Mouse (Mus musculus) liver, embryonic 14.5 days (tissue): ENCODE measurements at regions not wholly inside any gene's neighbourhood (a gene's known extent, or its start where the extent isn't known, plus 50 kb on each side); places are given as distances from the start of the nearest gene placed in this dataset.
"Not testable (repeated sequence)": the region's sequence is repeated elsewhere in the genome, so short reads cannot be mapped to it uniquely, and the experiment has no call there.

Source experiments
- ATAC-seq: fragments of 200-750 bp; cut with Nextera tagmentation; 2 replicates; pipeline ENCODE4 v1.8.0; 2017; ENCODE audit warnings: moderate number of reproducible peaks, mild to moderate bottlenecking, moderate library complexity; ENCODE audit not compliant: insufficient read depth
- DNase-seq, 3 experiments: peaks; one replicate each; pipeline ENCODE4 v3.0.0-alpha.2; 2012 to 2013; ENCODE audit warnings: low read depth in 3 of 3, low spot score in 3 of 3
- H3K27ac ChIP-seq: fragments of 300-500 bp; sonication (generic); 2 replicates; pipeline ENCODE4 v1.5.1; 2014; ENCODE audit warnings: moderate library complexity, mild to moderate bottlenecking, control low read depth, inconsistent platforms
- H3K27me3 ChIP-seq: fragments of 300-500 bp; sonication (generic); 2 replicates; pipeline ENCODE4 v1.6.1; 2014; ENCODE audit warnings: mild to moderate bottlenecking, low read length, moderate library complexity; ENCODE audit not compliant: control insufficient read depth, insufficient read depth
- H3K36me3 ChIP-seq: fragments of 300-500 bp; sonication (generic); replicated peaks from 2 replicates; pipeline ENCODE4 v1.6.1; 2014; ENCODE audit warnings: low read depth; ENCODE audit not compliant: control insufficient read depth, insufficient read depth
- H3K4me1 ChIP-seq, 2 experiments: fragments of 200-500 bp in 1 of 2; fragments of 300-500 bp in 1 of 2; sonication (generic) in 1 of 2; replicated peaks; 2 replicates each; pipeline ENCODE4 v1.6.1; 2012 to 2014; ENCODE audit warnings: antibody characterized with exemption in 1 of 2, inconsistent platforms in 1 of 2, low read length in 1 of 2; ENCODE audit not compliant: control insufficient read depth in 2 of 2, insufficient read depth in 2 of 2
- H3K4me2 ChIP-seq: fragments of 300-500 bp; sonication (generic); 2 replicates; pipeline ENCODE4 v1.6.1; 2014; ENCODE audit warnings: low read depth, mild to moderate bottlenecking, control low read depth, moderate library complexity
- H3K4me3 ChIP-seq, 2 experiments: fragments of 200-500 bp in 1 of 2; fragments of 300-500 bp in 1 of 2; sonication (generic) in 1 of 2; 2 replicates each; pipeline ENCODE4 v1.5.1; 2012 to 2014; ENCODE audit warnings: low read depth in 2 of 2, low read length in 2 of 2, mild to moderate bottlenecking in 2 of 2, control low read depth in 1 of 2, inconsistent platforms in 1 of 2, moderate library complexity in 1 of 2; ENCODE audit not compliant: insufficient read depth in 1 of 2
- H3K9ac ChIP-seq: fragments of 300-500 bp; sonication (generic); replicated peaks from 2 replicates; pipeline ENCODE4 v1.6.1; 2014; ENCODE audit warnings: mild to moderate bottlenecking, control low read depth, moderate library complexity
- H3K9me3 ChIP-seq: fragments of 300-500 bp; sonication (generic); 2 replicates; pipeline ENCODE4 v1.6.1; 2016; ENCODE audit warnings: low read length, mixed read lengths; ENCODE audit not compliant: control insufficient read depth
- CTCF ChIP-seq: IDR thresholded peaks from 2 replicates; pipeline ENCODE4 v1.5.1; 2016; ENCODE audit warnings: antibody characterized with exemption, low read depth, control low read depth
- EP300 ChIP-seq: IDR thresholded peaks from 2 replicates; pipeline ENCODE4 v1.6.1; 2016; ENCODE audit warnings: antibody characterized with exemption, low read depth
- WGBS: fragments of 180-500 bp; shearing (Covaris S2); extraction: QIAGEN DNeasy Blood & Tissue Kit; methylation state at CpG from one replicate; pipeline ENCODE4 v1.1.7; 2014; ENCODE audit not compliant: insufficient replicate concordance; 5-methylcytosine and 5-hydroxymethylcytosine counted together

- H3K9me3 ChIP-seq = no peaks in the 10 kb centered on the region
- ATAC-seq = no peak
- no peak overlapping the region for H3K9ac ChIP-seq
- H3K4me1 ChIP-seq = no peaks in the 10 kb centered on the region
- no peak for TF ChIP-seq CTCF
- no peak for TF ChIP-seq EP300
- H3K4me2 ChIP-seq = no peak overlapping the region
- 56% methylated on average over 18 of the region's 18 CpGs for WGBS
- no peaks in the 10 kb centered on the region for H3K36me3 ChIP-seq
- no peak for DNase-seq
- no peaks in the 10 kb centered on the region for H3K27me3 ChIP-seq
- H3K4me3 ChIP-seq = no peak overlapping the region
- H3K27ac ChIP-seq = no peak overlapping the region
Measured at GRCm38 (mm10) chr7:92984701-92985682, 94.7 kb upstream of the Fam181b start.

- DNase-seq = no peak
- WGBS = 63% methylated on average over 2 of the region's 2 CpGs
- no peak for TF ChIP-seq CTCF
- TF ChIP-seq EP300 = no peak
- Histone ChIP-seq H3K27me3 (no peaks in the 10 kb centered on the region), H3K9ac (no peak overlapping the region), H3K27ac (no peak overlapping the region), H3K4me3 (no peak overlapping the region), H3K4me1 (no peaks in the 10 kb centered on the region), H3K9me3 (no peaks in the 10 kb centered on the region), H3K36me3 (no peaks in the 10 kb centered on the region), H3K4me2 (no peak overlapping the region)
- no peak for ATAC-seq
Measured at GRCm38 (mm10) chr7:92985683-92986070, 94.0 kb upstream of the Fam181b start.

GRCm38 (mm10) chr7:92998886-92999285 is 80.8 kb upstream of the Fam181b start:
- TF ChIP-seq CTCF (no peak), EP300 (no peak)

GRCm38 (mm10) chr7:93006694-93007231 is 72.9 kb upstream of the Fam181b start:
- WGBS = 23% methylated on average over 5 of the region's 5 CpGs
- H3K4me1 ChIP-seq, H3K4me2 ChIP-seq, H3K36me3 ChIP-seq, H3K4me3 ChIP-seq, H3K27ac ChIP-seq, H3K27me3 ChIP-seq, H3K9me3 ChIP-seq, ATAC-seq, H3K9ac ChIP-seq, DNase-seq: not testable (repeated sequence)

More at GRCm38 (mm10) chr7:92998886-92999285, 80.8 kb upstream of the Fam181b start:
- no peak overlapping the region for H3K4me2 ChIP-seq
- H3K9ac ChIP-seq = no peak overlapping the region
- no peaks in the 10 kb centered on the region for H3K4me1 ChIP-seq
- H3K9me3 ChIP-seq = no peaks in the 10 kb centered on the region
- ATAC-seq (no peak), DNase-seq (no peak)
- no peaks in the 10 kb centered on the region for H3K36me3 ChIP-seq
- no peaks in the 10 kb centered on the region for H3K27me3 ChIP-seq
- H3K4me3 ChIP-seq = no peak overlapping the region
- H3K27ac ChIP-seq = no peak overlapping the region
- 63% methylated on average over 3 of the region's 3 CpGs for WGBS

- no peak for TF ChIP-seq EP300
- TF ChIP-seq CTCF = no peak
- Histone ChIP-seq H3K4me1 (no peaks in the 10 kb centered on the region), H3K27ac (no peak overlapping the region), H3K36me3 (no peaks in the 10 kb centered on the region), H3K4me2 (no peak overlapping the region), H3K27me3 (no peaks in the 10 kb centered on the region), H3K9ac (no peak overlapping the region), H3K9me3 (no peaks in the 10 kb centered on the region), H3K4me3 (no peak overlapping the region)
- DNase-seq = no peak
- no peak for ATAC-seq
- WGBS = 47% methylated on average over 4 of the region's 4 CpGs
Measured at GRCm38 (mm10) chr7:93007721-93008120, 71.9 kb upstream of the Fam181b start.
